Mouse (Mus musculus): Measurements from ENCODE around the gene Mcrip1.
"Not testable (repeated sequence)": the region's sequence is repeated elsewhere in the genome, so short reads cannot be mapped to it uniquely, and the experiment has no call there.

Gene Mcrip1

GRCm38 (mm10) chr11:120574278-120574600 lies 24.7 kb upstream of the Mcrip1 start:
- no peak for DNase-seq

- DNase-seq = no peak
These were observed 24.2 kb upstream of the Mcrip1 start for GRCm38 (mm10) chr11:120573585-120574277.

GRCm38 (mm10) chr11:120572752-120573584 lies 23.4 kb upstream of the Mcrip1 start, which contains the start of gene P4hb:
TSS of gene P4hb (minus strand) at chr11:120573253.
- peak; percentile 99 for DNase-seq

GRCm38 (mm10) chr11:120572417-120572751 lies 22.9 kb upstream of the Mcrip1 start:
- peak; percentile 39 for DNase-seq

- DNase-seq = no peak
These were observed 22.4 kb upstream of the Mcrip1 start for GRCm38 (mm10) chr11:120571754-120572416.

- DNase-seq = no peak
These were observed 21.6 kb upstream of the Mcrip1 start for GRCm38 (mm10) chr11:120571122-120571521.

- DNase-seq = no peak
These were observed 18.8 kb upstream of the Mcrip1 start for GRCm38 (mm10) chr11:120568324-120568723.

GRCm38 (mm10) chr11:120565114-120565513 lies 15.6 kb upstream of the Mcrip1 start:
- DNase-seq = no peak

GRCm38 (mm10) chr11:120562949-120563348 lies 13.4 kb upstream of the Mcrip1 start:
- no peak for DNase-seq

- DNase-seq = no peak
These were observed 11.6 kb upstream of the Mcrip1 start for GRCm38 (mm10) chr11:120560952-120561728.

GRCm38 (mm10) chr11:120558843-120559242 lies 9.3 kb upstream of the Mcrip1 start:
- DNase-seq = not testable (repeated sequence)

GRCm38 (mm10) chr11:120555260-120555659 lies 5.7 kb upstream of the Mcrip1 start:
- DNase-seq = no peak

- DNase-seq = no peak
These were observed 5.3 kb upstream of the Mcrip1 start for GRCm38 (mm10) chr11:120554834-120555233.

GRCm38 (mm10) chr11:120552736-120553135 lies 3.2 kb upstream of the Mcrip1 start:
- no peak for DNase-seq

- no peak for DNase-seq
These were observed 1.4 kb upstream of the Mcrip1 start, which contains the start of gene Ppp1r27 for GRCm38 (mm10) chr11:120550810-120551440. TSS of gene Ppp1r27 (minus strand) at chr11:120551132.

- DNase-seq = no peak
These were observed 671 bp upstream of the Mcrip1 start for GRCm38 (mm10) chr11:120549986-120550809.

GRCm38 (mm10) chr11:120548786-120549167 lies 750 bp downstream of the Mcrip1 start:
- no peak for DNase-seq

- DNase-seq = no peak
These were observed 1.3 kb downstream of the Mcrip1 start for GRCm38 (mm10) chr11:120548214-120548613.

GRCm38 (mm10) chr11:120547469-120547868 lies 2.1 kb downstream of the Mcrip1 start:
- DNase-seq = no peak

GRCm38 (mm10) chr11:120545964-120546363 lies 3.6 kb downstream of the Mcrip1 start:
- no peak for DNase-seq

GRCm38 (mm10) chr11:120542376-120542775 lies 7.2 kb downstream of the Mcrip1 start:
- no peak for DNase-seq

GRCm38 (mm10) chr11:120541907-120542306 lies 7.6 kb downstream of the Mcrip1 start:
- DNase-seq = no peak
